Comparison of ENCODE assay signal across 19 mouse cellular contexts in genomic region chr2:5579391-5579790, GRCm38 (mm10).
DNase-seq lines count a peak whose midpoint lies in the region; ATAC-seq and TF ChIP-seq lines count a peak whose summit lies in the region.
"Had no signal": no experiment of that assay in that cellular context is flagged by ENCODE, and none has a peak within 500 bp of the region (broad histone marks: within the 10 kb centered on the region; RNA-seq: fewer than 3 reads in every experiment).

No protein-coding gene starts in this region.

- H3K4me1 ChIP-seq in lung, adult 2 months (ENCODE audit: control insufficient read depth, insufficient read depth, low read length) = peaks cover 19% of the 10 kb centered on the region
- H3K4me1 ChIP-seq: megakaryocyte, embryonic 14.5 days had no signal

- 0 out of 2 replicates have a peak, but pooled peaks have one; percentile 20 for ATAC-seq in frontal cortex, adult (ENCODE audit: low TSS enrichment)
- ATAC-seq: forebrain, embryonic 15.5 days; midbrain, embryonic 15.5 days; Patski had no signal

- 0 out of 2 replicates have a peak, but pooled peaks have one; percentile 7 for TF ChIP-seq POLR2A in lung, adult 2 months (IDR thresholded peaks at IDR 0.05; ENCODE audit: borderline replicate concordance, extremely low read depth, low read depth, low read length)

- no peak for DNase-seq in frontal cortex, postnatal 25 days (ENCODE audit: low spot score in 2 of 2)
- DNase-seq in lung, adult 2 months = no peak
- DNase-seq in lung, postnatal 14 days = no peak
- DNase-seq in NIH3T3 (ENCODE audit: low read depth) = peak; percentile 56
- peak; percentile 32 for DNase-seq in lung, postnatal 36 days
- DNase-seq in B cell, adult 2 months = no peak
- no peak for DNase-seq in layer of hippocampus, adult 18-20 months (ENCODE audit: low spot score in 2 of 2)
- DNase-seq: adrenal gland, adult 8-10 months; cerebellum, postnatal 25 days; kidney, adult 18-20 months; kidney, postnatal 14 days; left cerebral cortex, postnatal 4 days; liver had no signal

- TF ChIP-seq CTCF in lung, adult 2 months (IDR thresholded peaks at IDR 0.05; ENCODE audit: insufficient read depth, low read length) = no peak

- H3K4me3 ChIP-seq in lung, adult 2 months (replicated peaks; ENCODE audit: extremely low read depth, low read depth, low read length) = no peak overlapping the region
- H3K4me3 ChIP-seq: erythroblast, embryonic 14.5 days; forebrain, embryonic 15.5 days; megakaryocyte, embryonic 14.5 days; midbrain, embryonic 15.5 days had no signal

- WGBS in lung, adult 2 months = 40% methylated on average over 4 of the region's 4 CpGs

Comparison
In these comparisons a context has a peak if more than half of its experiments do, and no peak if none do; other contexts are left out.
1. DNase-seq: peak in NIH3T3 (single experiment) and lung, postnatal 36 days (single experiment); none in frontal cortex, postnatal 25 days (0 of 2), lung, adult 2 months (single experiment), lung, postnatal 14 days (single experiment), B cell, adult 2 months (0 of 2) and layer of hippocampus, adult 18-20 months (0 of 2).